Mouse (Mus musculus): ENCODE results near the gene Usp34. TPM values are rescaled to one million over a fixed set of nuclear protein-coding genes. Genes with fewer than 3 reads are reported as not detected.
A peak's percentile ranks its signal among the peaks of the same experiment; 100 is the strongest.
"Not testable (repeated sequence)": the region's sequence is repeated elsewhere in the genome, so short reads cannot be mapped to it uniquely, and the experiment has no call there.

The Usp34 gene
- total RNA-seq, 2 experiments from 2014 or later, result 88.0 to 92.1 TPM

- no peak for DNase-seq (ENCODE audit: low spot score in 2 of 2)
- H3K27ac ChIP-seq, result no peak overlapping the region
- no peak overlapping the region for H3K4me3 ChIP-seq
- no peak for TF ChIP-seq CTCF (conservative IDR thresholded peaks at IDR 0.05)
Observed at GRCm38 (mm10) chr11:23372490-23372889, 65.8 kb downstream of the Usp34 start.

DNA sequence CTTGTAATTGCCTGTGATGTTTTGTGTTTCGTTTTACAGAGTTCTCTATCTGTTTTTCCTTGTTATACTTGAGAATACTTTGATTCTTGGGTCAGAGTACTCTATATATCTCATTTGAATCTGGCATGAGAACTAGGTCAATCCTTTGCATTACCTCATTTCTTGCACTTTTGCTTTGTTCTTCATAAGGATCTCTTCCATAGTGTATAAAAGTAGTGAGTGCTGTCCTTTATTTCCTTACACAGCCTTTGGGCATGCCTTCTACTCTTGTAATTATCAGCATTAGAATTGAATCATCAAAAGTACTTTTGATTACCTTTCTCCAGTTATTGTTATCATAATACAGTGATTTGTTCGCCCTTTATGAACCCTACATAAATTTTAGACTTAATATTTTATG, 73.4 kb downstream of the Usp34 start:
- DNase-seq (ENCODE audit: low spot score in 2 of 2), result no peak
- no peak for TF ChIP-seq CTCF (conservative IDR thresholded peaks at IDR 0.05)
- Histone ChIP-seq H3K4me3 (no peak overlapping the region), H3K27ac (no peak overlapping the region)

DNA sequence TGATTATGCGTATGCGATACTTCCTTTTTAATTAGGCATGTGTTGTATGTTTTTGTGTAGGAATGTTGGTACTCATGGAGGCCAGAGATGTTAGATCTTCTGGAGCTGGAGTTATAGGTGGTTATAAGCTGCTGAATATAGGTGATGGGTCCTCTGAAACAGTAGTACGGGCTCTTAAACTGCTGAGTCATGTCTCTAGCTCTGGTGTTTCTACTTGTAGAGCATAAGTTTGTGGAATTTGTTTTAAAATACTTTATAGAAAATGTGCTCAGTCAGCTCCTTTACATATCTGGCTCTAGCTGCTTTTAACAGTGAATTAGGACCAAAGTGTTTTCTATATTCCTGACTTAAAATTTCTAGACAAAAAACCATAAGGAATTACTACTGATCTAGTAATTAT, 73.9 kb downstream of the Usp34 start:
- DNase-seq (ENCODE audit: low spot score in 2 of 2), result no peak
- H3K27ac ChIP-seq, result no peak overlapping the region
- no peak for TF ChIP-seq CTCF (conservative IDR thresholded peaks at IDR 0.05)

GRCm38 (mm10) chr11:23382787-23383186, 76.1 kb downstream of the Usp34 start:
- no peak for DNase-seq (ENCODE audit: low spot score in 2 of 2)
- Histone ChIP-seq H3K27ac (no peak overlapping the region), H3K4me3 (no peak overlapping the region)
- TF ChIP-seq CTCF (conservative IDR thresholded peaks at IDR 0.05), result no peak

More for the DNA sequence above, 73.9 kb downstream of the Usp34 start:
- H3K4me3 ChIP-seq, result no peak overlapping the region

- TF ChIP-seq CTCF (conservative IDR thresholded peaks at IDR 0.05), result no peak
- no peak for DNase-seq (ENCODE audit: low spot score in 2 of 2)
- Histone ChIP-seq H3K4me3 (no peak overlapping the region), H3K27ac (no peak overlapping the region)
Observed at GRCm38 (mm10) chr11:23389649-23390048, 83.0 kb downstream of the Usp34 start.

GRCm38 (mm10) chr11:23392567-23392966, 85.9 kb downstream of the Usp34 start:
- Histone ChIP-seq H3K4me3 (no peak overlapping the region), H3K27ac (no peak overlapping the region)
- DNase-seq (ENCODE audit: low spot score in 2 of 2), result no peak
- no peak for TF ChIP-seq CTCF (conservative IDR thresholded peaks at IDR 0.05)

GRCm38 (mm10) chr11:23396608-23397007, 89.9 kb downstream of the Usp34 start:
- TF ChIP-seq CTCF (conservative IDR thresholded peaks at IDR 0.05), result no peak

GRCm38 (mm10) chr11:23400978-23401776, 94.5 kb downstream of the Usp34 start:
- Histone ChIP-seq H3K27ac (no peak overlapping the region), H3K4me3 (no peak overlapping the region)
- TF ChIP-seq CTCF (conservative IDR thresholded peaks at IDR 0.05), result peak; percentile 64
- DNase-seq (ENCODE audit: low spot score in 2 of 2), result no peak

More at GRCm38 (mm10) chr11:23396608-23397007, 89.9 kb downstream of the Usp34 start:
- H3K27ac ChIP-seq, result no peak overlapping the region
- no peak overlapping the region for H3K4me3 ChIP-seq
- no peak for DNase-seq (ENCODE audit: low spot score in 2 of 2)

DNA sequence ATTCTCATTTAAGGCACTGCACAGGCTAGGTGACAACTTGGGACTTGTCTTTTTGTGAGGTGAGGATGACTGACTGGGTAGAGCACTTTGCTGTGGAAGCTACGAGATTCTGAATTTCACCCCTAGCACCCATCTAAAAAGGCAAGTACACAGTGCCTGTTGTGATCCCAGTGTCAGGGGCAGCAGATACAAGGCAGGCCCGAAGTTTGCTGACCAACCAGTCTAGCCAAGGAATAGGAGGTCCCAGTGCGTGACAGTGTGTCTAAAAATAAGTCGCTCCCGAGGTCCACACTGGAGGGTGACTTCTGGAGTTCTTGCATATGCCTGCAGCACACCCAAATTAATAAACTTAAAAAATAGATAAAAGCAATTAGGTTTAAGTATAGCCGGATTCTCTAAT, 121.6 kb downstream of the Usp34 start:
- TF ChIP-seq CTCF (conservative IDR thresholded peaks at IDR 0.05), result no peak
- no peak for DNase-seq (ENCODE audit: low spot score in 2 of 2)
- Histone ChIP-seq H3K27ac (no peak overlapping the region), H3K4me3 (no peak overlapping the region)

- H3K4me3 ChIP-seq, result no peak overlapping the region
- no peak overlapping the region for H3K27ac ChIP-seq
- no peak for DNase-seq (ENCODE audit: low spot score in 2 of 2)
- TF ChIP-seq CTCF (conservative IDR thresholded peaks at IDR 0.05), result peak; percentile 57
Observed at GRCm38 (mm10) chr11:23430013-23430412, 123.3 kb downstream of the Usp34 start.

DNA sequence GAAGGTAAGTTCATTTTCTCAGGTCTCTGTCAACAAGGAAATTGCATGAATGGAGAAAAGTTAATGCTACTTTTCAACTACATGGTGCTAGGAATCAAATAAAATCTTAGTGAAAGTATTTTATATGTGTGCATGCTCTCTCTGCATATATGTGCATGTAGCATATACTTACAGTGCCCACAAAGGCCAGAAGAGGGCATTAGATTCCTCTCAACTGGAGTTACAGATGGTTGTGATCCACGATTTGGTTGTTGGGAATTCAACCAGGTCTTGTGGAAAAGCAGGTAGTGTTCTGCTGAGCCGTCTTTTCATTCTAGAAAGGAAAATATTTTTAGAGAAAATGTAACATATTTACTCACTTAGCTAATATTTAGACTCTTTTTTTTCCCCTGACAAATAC, 129.4 kb downstream of the Usp34 start:
- no peak for DNase-seq (ENCODE audit: low spot score in 2 of 2)
- no peak overlapping the region for H3K27ac ChIP-seq
- H3K4me3 ChIP-seq, result no peak overlapping the region
- TF ChIP-seq CTCF (conservative IDR thresholded peaks at IDR 0.05), result peak; percentile 44; the same call in 1 of the 2 replicates

GRCm38 (mm10) chr11:23465862-23466261, 159.2 kb downstream of the Usp34 start:
- DNase-seq (ENCODE audit: low spot score in 2 of 2); H3K27ac ChIP-seq; H3K4me3 ChIP-seq: not testable (repeated sequence)

DNA sequence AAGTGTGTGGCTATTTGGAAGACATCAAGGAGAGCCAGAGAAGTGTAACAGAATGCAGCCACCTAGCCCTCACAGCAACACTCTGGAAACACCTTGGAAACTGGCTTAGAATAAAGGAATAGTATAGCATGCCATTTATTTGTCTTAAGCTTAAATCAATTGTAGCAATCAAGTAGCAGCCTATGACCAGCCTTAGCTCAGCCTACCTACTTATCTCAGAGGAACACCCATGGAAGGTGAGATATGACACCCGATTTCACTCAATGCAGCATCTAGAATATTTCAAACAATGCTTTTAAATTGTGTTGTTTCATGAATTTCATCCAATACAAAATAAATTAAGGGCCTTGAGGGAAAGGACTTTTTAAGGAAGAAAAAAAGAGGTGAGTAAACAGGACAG, 183.3 kb downstream of the Usp34 start:
- TF ChIP-seq CTCF (conservative IDR thresholded peaks at IDR 0.05), result no peak
- H3K27ac ChIP-seq, result no peak overlapping the region
- DNase-seq (ENCODE audit: low spot score in 2 of 2), result no peak
- H3K4me3 ChIP-seq, result no peak overlapping the region
